Mouse (Mus musculus): ENCODE data around the gene Mogs.

Mogs gene

GRCm38 (mm10) chr6:83092416-83093127 lies 22.7 kb upstream of the Mogs start:
- DNase-seq (ENCODE audit: extremely low read depth, low read depth, low spot score) = no peak

GRCm38 (mm10) chr6:83095968-83096367 lies 19.3 kb upstream of the Mogs start:
- no peak for DNase-seq (ENCODE audit: extremely low read depth, low read depth, low spot score)

GRCm38 (mm10) chr6:83098411-83098810 lies 16.9 kb upstream of the Mogs start:
- no peak for DNase-seq (ENCODE audit: extremely low read depth, low read depth, low spot score)

- peak; percentile 50 for DNase-seq (ENCODE audit: extremely low read depth, low read depth, low spot score)
These were observed 14.0 kb upstream of the Mogs start, which contains the start of the genes Ccdc142 and Gm42688 for GRCm38 (mm10) chr6:83101316-83101687. Gene Ccdc142, plus strand, starts transcription at chr6:83101601. Gene Gm42688, plus strand, starts transcription at chr6:83101617.

GRCm38 (mm10) chr6:83101688-83102556 lies 13.4 kb upstream of the Mogs start:
- DNase-seq (ENCODE audit: extremely low read depth, low read depth, low spot score) = no peak

GRCm38 (mm10) chr6:83103130-83103650 lies 12.1 kb upstream of the Mogs start:
- no peak for DNase-seq (ENCODE audit: extremely low read depth, low read depth, low spot score)

- DNase-seq (ENCODE audit: extremely low read depth, low read depth, low spot score) = no peak
These were observed 11.1 kb upstream of the Mogs start for GRCm38 (mm10) chr6:83104158-83104557.

GRCm38 (mm10) chr6:83107566-83108400 lies 7.5 kb upstream of the Mogs start:
- no peak for DNase-seq (ENCODE audit: extremely low read depth, low read depth, low spot score)

GRCm38 (mm10) chr6:83108762-83109668 lies 6.3 kb upstream of the Mogs start, which contains the start of gene Mrpl53:
Gene Mrpl53, plus strand, starts transcription at chr6:83109040.
- no peak for DNase-seq (ENCODE audit: extremely low read depth, low read depth, low spot score)

- no peak for DNase-seq (ENCODE audit: extremely low read depth, low read depth, low spot score)
These were observed 3.7 kb upstream of the Mogs start for GRCm38 (mm10) chr6:83111510-83112136.

- no peak for DNase-seq (ENCODE audit: extremely low read depth, low read depth, low spot score)
These were observed 531 bp downstream of the Mogs start for GRCm38 (mm10) chr6:83115682-83116372.

- DNase-seq (ENCODE audit: extremely low read depth, low read depth, low spot score) = no peak
These were observed 1.3 kb downstream of the Mogs start for GRCm38 (mm10) chr6:83116373-83117164.

GRCm38 (mm10) chr6:83117165-83117438 lies 1.8 kb downstream of the Mogs start:
- no peak for DNase-seq (ENCODE audit: extremely low read depth, low read depth, low spot score)

GRCm38 (mm10) chr6:83117616-83118015 lies 2.3 kb downstream of the Mogs start:
- no peak for DNase-seq (ENCODE audit: extremely low read depth, low read depth, low spot score)

GRCm38 (mm10) chr6:83118369-83118768 lies 3.1 kb downstream of the Mogs start:
- DNase-seq (ENCODE audit: extremely low read depth, low read depth, low spot score) = no peak

GRCm38 (mm10) chr6:83118825-83119733 lies 3.8 kb downstream of the Mogs start:
- no peak for DNase-seq (ENCODE audit: extremely low read depth, low read depth, low spot score)

GRCm38 (mm10) chr6:83119734-83120051 lies 4.4 kb downstream of the Mogs start:
- no peak for DNase-seq (ENCODE audit: extremely low read depth, low read depth, low spot score)
